Mouse (Mus musculus) neutrophil, adult 5-6 weeks (primary cell): ENCODE measurements around the gene Bricd5. TPM values are rescaled to one million over a fixed set of nuclear protein-coding genes. Genes with fewer than 3 reads are reported as not detected.
A peak's percentile ranks its signal among the peaks of the same experiment; 100 is the strongest.
"Not testable (repeated sequence)": the region's sequence is repeated elsewhere in the genome, so short reads cannot be mapped to it uniquely, and the experiment has no call there.

Experiments
- ATAC-seq: fragments of 151-379, 151-347 bp; 2 replicates; pipeline ENCODE4 v1.8.0; 2017; ENCODE audit warnings: mild to moderate bottlenecking, moderate TSS enrichment; ENCODE audit not compliant: insufficient number of reproducible peaks, poor library complexity, low FRiP score, severe bottlenecking; ENCODE audit errors: extremely low read depth
- total RNA-seq: library from RNA; stranded (forward); fragments of 200-1000 nt; gene quantifications from 2 replicates; pipeline ENCODE4 v1.2.3, GENCODE M21; 2017

The Bricd5 gene
- not detected in 2 replicates for total RNA-seq

- ATAC-seq: no peak
Measured at GRCm38 (mm10) chr17:24473612-24474275, at the start of gene Bricd5. Gene Bricd5, plus strand, starts transcription at chr17:24473884.

GRCm38 (mm10) chr17:24424489-24424888, 49.2 kb upstream of the Bricd5 start:
- ATAC-seq: no peak

- ATAC-seq: not testable (repeated sequence)
Measured at GRCm38 (mm10) chr17:24425326-24425725, 48.4 kb upstream of the Bricd5 start.

- ATAC-seq: no peak
Measured at GRCm38 (mm10) chr17:24425905-24426304, 47.8 kb upstream of the Bricd5 start.

- peak; percentile 96 for ATAC-seq
Measured at GRCm38 (mm10) chr17:24426471-24427169, 47.1 kb upstream of the Bricd5 start, which contains the start of gene Eci1. Gene Eci1, plus strand, starts transcription at chr17:24426641.

GRCm38 (mm10) chr17:24427170-24427557, 46.5 kb upstream of the Bricd5 start:
- no peak for ATAC-seq

GRCm38 (mm10) chr17:24429201-24429983, 44.3 kb upstream of the Bricd5 start:
- ATAC-seq: no peak

- peak; percentile 79 for ATAC-seq
Measured at GRCm38 (mm10) chr17:24437016-24437415, 36.7 kb upstream of the Bricd5 start.

- no peak for ATAC-seq
Measured at GRCm38 (mm10) chr17:24440377-24440776, 33.3 kb upstream of the Bricd5 start.

- ATAC-seq: no peak
Measured at GRCm38 (mm10) chr17:24441148-24441547, 32.5 kb upstream of the Bricd5 start.

- no peak for ATAC-seq
Measured at GRCm38 (mm10) chr17:24442107-24442506, 31.6 kb upstream of the Bricd5 start.

GRCm38 (mm10) chr17:24442632-24443155, 31.0 kb upstream of the Bricd5 start, which contains the start of gene Dnase1l2:
Gene Dnase1l2, minus strand, starts transcription at chr17:24443105.
- ATAC-seq: no peak

- ATAC-seq: no peak
Measured at GRCm38 (mm10) chr17:24443409-24443808, 30.3 kb upstream of the Bricd5 start.

- ATAC-seq: no peak
Measured at GRCm38 (mm10) chr17:24446590-24446989, 27.1 kb upstream of the Bricd5 start.

GRCm38 (mm10) chr17:24449507-24449906, 24.2 kb upstream of the Bricd5 start:
- ATAC-seq: no peak

- ATAC-seq: no peak
Measured at GRCm38 (mm10) chr17:24451220-24451619, 22.5 kb upstream of the Bricd5 start.

GRCm38 (mm10) chr17:24453372-24453771, 20.3 kb upstream of the Bricd5 start:
- ATAC-seq: no peak

- no peak for ATAC-seq
Measured at GRCm38 (mm10) chr17:24454218-24454755, 19.4 kb upstream of the Bricd5 start.
